Mouse (Mus musculus) cerebellum, adult 8-10 months (tissue): ENCODE data around the gene Clasp1.

Experiments used
- DNase-seq: peaks from one replicate; pipeline ENCODE4 v3.0.0; 2022

Gene Clasp1

GRCm38 (mm10) chr1:118403440-118403839, 14.6 kb downstream of the Clasp1 start:
- DNase-seq, result no peak

DNA sequence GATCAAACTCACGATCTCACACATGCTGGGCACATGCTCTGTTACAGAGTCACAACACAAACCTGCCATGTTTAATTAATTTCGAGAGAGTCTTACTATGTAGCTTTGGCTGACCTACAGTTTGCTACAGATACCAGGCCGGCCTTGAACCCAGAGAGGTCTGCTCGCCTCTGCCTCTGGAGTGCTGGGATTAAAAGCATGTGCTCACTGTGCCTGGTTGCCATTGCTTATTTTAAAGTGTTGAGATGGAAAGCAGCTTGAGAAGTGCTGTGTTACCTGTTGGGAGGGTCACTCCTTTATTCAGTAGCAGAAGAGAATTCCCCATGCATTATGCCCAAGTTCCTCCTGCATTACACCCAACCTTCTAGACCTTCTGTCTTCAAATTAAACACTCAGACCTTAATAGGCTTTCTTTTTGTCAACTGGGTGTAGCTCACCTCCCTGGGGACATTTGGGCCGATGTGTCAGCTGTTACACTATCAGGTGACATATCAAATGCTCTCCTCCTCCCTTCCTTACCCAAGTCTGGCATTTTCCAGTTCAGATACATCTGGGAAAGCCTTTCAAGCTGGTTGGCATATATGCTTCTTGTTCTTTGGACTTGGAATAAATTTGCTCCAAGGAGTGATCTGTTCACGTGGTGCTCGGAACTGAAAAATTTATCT, 18.9 kb downstream of the Clasp1 start:
- no peak for DNase-seq

GRCm38 (mm10) chr1:118409249-118409648, 20.4 kb downstream of the Clasp1 start:
- DNase-seq, result no peak

DNA sequence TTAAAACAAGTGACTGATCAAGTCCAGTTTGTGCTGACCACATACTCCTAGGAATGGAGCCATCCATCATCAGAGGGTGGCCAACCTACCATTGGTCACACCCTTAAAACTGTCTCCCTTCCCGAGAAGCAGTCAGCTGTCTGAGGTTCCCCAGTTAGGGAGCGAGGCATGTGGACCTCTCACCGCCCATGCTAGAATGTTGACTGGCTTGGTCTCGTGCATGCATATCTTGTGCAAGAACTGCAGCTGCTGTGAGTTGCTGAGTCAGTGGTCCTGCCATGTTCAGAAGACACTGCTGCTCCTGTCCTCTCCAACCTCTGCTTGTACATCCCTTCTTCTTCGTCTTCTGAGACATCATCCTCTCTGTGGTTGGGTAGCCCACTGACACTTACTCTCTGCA, 22.0 kb downstream of the Clasp1 start:
- DNase-seq, result no peak

DNA sequence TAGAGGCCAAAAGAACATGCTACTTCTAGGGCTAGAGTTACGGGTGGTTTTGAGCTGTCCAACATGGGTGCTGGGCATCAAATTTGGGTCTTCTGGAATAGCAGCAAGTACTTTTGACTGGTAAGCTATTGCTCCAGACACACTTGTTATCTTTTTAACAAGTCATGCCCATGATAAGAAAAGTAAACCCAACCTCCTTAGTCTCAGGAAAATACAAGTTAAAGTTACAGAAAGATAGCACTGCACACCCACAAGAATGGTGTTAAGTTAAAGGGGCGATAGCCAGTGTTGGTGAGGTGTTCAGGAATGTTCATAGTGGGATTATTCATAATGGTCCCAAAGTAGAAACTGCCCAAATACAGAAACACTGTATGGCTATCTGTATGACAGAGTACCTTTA, 24.3 kb downstream of the Clasp1 start:
- DNase-seq, result no peak

- DNase-seq, result no peak
Measured at GRCm38 (mm10) chr1:118417047-118417730, 28.3 kb downstream of the Clasp1 start.

GRCm38 (mm10) chr1:118419399-118419798, 30.5 kb downstream of the Clasp1 start:
- DNase-seq, result no peak

- no peak for DNase-seq
Measured at GRCm38 (mm10) chr1:118421149-118421548, 32.3 kb downstream of the Clasp1 start.

- DNase-seq, result no peak
Measured at GRCm38 (mm10) chr1:118422812-118423211, 34.0 kb downstream of the Clasp1 start.

GRCm38 (mm10) chr1:118425982-118426381, 37.1 kb downstream of the Clasp1 start:
- no peak for DNase-seq

- DNase-seq, result no peak
Measured at GRCm38 (mm10) chr1:118428354-118429084, 39.7 kb downstream of the Clasp1 start.

DNA sequence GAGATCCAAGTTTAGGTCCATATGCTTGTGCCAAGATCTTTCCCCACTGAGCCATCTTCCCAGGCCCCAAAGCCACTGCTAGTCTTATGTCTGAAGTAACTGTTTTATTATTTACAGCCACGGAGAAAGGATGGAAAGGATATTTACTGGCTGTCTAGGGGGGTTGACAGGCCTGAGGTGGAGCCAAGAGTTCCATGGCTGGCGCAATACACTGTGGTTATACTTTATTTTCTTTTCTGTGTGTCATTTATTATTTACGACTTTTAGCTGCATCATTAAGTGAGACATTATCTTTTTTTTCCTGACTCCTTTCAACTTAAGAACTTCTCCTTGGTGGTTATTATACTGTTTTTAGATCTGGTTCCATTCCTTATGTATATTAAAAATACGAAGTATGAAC, 42.7 kb downstream of the Clasp1 start:
- no peak for DNase-seq

DNA sequence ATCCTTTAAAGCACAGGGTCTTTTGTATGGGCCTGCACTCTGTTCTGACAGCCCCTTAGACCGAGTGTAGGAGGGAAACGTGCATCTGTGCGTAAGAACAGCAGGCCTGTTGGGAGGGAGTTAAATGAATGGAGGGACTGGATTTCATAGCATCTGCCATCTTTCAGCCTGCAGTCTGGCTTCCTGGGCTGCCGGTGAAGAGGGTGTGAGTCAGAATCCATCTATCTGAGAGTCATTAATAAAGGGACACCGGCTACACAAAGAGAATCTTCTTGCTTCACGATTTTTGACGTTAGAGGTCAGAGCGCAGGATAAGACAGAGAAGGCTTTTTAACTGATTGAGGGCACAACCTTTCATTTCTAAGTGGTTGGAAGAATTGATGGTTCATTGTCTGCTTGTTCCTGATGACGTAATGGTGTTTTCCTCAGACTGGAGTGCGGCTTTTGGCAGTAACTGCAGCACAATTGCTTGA, 46.2 kb downstream of the Clasp1 start:
- DNase-seq, result no peak

DNA sequence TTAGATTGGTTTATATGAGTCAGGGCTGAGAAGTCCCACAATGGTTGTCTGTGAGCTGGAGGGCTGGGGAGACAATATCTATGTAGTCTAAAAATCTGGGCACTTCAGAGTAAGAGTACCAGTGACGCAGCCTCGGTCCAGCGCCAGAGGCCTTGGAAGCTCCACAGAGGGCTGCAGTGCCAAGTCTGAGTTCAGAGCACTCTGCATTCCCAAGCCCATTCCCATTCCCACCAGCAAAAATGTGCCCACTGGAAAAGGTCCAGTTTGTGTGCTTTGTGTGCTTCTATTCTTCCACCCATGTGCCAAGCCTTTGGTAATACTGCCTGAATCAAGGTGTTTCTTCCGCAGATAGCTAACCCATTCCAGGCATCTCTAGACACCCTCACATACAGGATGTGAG, 49.0 kb downstream of the Clasp1 start:
- DNase-seq, result no peak

DNA sequence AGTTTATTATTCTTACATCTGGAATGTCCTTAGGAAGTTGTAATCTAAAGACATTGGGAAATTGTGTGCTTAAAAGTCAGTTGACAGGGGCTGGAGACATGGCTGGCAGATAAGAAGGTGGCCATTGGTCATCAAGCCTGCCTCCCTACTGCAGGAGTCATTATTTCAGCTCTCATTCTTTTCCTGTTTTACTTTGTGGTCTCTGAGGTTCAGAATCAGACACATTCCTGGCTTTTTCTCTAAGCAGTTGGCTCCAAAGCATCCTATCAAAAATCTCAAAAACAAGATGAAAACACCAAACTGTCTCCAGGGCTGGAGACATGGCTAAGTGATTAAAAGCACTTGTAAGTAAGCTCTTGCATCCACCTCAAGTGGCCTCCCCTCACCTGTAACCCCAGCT, 49.5 kb downstream of the Clasp1 start:
- no peak for DNase-seq

- no peak for DNase-seq
Measured at GRCm38 (mm10) chr1:118440547-118440946, 51.7 kb downstream of the Clasp1 start.

DNA sequence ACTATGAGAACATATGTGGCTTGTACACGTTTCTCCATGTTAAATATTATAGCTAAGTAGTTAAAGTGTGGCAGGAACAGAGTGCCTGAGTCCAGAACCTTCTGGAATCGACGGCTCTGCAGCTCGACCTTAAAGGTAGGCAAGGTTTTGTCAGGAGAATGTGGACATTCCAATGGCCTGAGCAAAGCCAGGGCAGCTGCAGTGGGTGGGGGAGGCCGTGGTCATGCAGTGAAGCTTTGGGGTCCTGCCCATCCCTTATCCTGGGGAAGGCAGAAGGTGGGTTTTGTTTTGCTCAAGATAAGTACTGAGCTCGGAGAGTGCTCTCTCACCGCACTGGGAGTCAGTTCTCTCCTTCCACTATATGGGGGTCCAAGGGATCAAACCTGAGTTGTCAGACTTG, 55.6 kb downstream of the Clasp1 start:
- DNase-seq, result no peak

- DNase-seq, result no peak
Measured at GRCm38 (mm10) chr1:118444988-118445387, 56.1 kb downstream of the Clasp1 start.

DNA sequence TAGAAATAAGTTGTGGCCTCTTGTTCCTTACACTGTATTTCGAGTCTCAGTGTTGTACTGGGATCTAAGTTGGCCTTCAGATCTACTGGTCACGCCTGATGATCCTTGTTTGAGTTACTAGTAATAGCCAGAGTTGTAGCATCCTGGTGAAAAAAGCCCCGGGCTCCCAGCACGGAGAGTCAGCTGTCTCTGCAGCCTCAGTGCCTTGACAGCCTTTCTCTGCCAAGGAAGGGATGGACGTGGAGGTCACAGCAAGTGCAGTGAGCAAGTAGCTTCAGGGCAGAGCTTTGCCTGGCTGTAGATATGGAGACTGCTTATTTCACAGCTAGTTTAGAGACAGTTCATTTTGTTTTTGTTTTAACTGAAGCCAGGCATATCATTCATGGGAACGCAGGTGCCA, 56.6 kb downstream of the Clasp1 start:
- DNase-seq, result no peak

DNA sequence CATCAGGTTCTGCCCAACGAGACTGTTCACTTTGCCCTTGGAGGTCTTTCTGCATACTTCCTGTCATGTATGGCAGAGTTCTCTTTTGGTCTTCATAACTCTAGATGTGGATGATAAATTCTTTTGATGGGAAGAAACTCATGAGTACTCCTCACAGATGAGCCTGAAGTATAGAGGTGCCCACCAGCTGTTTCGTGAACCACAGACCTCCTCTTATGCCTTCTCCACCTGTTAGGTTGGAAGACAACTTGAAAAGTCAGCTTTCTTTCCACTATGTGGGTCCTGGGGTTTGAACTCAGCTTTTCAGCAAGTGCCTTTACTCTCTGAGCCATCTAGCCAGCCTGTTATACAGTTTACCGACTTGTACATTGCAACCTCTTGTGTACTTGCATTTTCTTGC, 57.1 kb downstream of the Clasp1 start:
- no peak for DNase-seq

- DNase-seq, result no peak
Measured at GRCm38 (mm10) chr1:118447131-118447530, 58.3 kb downstream of the Clasp1 start.

DNA sequence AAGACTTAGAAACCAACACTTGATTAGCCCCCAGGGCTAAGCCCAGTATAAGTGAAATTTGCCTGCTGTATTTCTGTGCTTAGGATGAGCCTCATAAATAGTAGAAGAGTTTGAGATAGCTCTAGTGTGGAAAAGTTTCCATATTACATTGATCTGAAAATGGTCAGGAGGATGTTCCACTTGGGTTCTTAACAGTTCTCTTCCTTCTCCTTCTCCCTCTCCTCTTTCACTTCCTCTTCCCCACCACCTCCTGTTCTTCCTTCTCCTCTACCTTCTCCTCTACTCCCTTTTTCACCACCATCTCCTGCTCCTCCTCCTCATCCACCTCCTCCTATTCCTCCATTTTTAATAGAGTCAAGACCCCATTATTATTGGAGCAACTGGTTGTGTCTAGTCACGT, 59.4 kb downstream of the Clasp1 start:
- no peak for DNase-seq

DNA sequence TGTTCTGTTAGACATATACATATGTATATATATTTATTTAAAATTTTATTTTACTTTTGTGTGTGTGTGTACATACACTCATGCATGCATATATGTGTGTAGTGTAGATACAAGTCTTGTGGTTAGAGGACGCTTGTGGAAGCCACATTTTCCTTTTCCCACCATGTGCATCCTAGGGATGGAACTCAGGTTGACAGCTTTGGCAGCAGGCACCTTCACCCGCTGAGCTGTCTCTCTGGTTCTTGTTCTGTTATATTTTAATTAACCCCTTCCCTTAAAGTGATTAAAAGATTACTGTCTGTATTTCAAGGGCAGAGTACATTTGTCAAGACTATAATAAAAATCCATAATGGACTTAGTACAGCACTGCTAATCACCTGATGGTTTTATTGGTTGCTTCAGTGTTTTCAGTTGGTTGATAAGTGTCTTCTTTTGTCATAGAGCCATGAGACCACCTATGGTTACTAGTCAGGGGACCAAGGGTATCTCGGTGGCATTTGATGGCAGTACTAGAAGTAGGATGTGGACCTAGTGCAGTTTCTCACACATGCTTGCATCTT, 62.1 kb downstream of the Clasp1 start:
- DNase-seq, result no peak

DNA sequence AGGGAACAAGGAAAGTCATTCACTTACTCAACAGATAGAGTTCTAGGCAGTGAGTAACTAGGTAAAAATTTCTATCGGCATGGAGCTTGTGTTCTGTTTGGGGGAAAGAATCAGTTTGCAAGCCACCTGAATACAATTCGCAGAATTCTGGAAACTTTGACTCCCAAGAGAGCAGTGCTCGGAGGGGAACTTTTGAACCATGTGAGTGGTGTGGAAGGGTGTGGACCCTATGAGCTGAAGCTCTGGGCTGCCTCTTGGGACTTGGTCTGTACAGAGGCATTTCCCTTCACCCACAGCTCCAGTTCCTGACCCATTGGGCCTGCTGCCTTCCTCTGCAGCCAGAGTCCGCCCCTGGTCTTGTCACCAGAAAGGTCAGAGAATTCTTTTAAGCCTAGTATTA, 64.7 kb downstream of the Clasp1 start:
- no peak for DNase-seq
